Mouse (Mus musculus): ENCODE measurements around the gene Acer2. TPM values are rescaled to one million over a fixed set of nuclear protein-coding genes. Genes with fewer than 3 reads are reported as not detected.

Acer2 gene
- polyA plus RNA-seq, 1 experiment from 2014 or later, result 28.6 TPM

- no peaks in the 10 kb centered on the region for H3K36me3 ChIP-seq
- ATAC-seq (replicated peaks; ENCODE audit: insufficient number of reproducible peaks, insufficient read depth, low FRiP score, low read depth), result no peak
- no peak overlapping the region for H3K27ac ChIP-seq
- H3K9ac ChIP-seq, result no peak overlapping the region
- no peaks in the 10 kb centered on the region for H3K9me3 ChIP-seq (replicated peaks)
- H3K4me2 ChIP-seq, result no peak overlapping the region
- H3K4me3 ChIP-seq, result no peak overlapping the region
- no peaks in the 10 kb centered on the region for H3K27me3 ChIP-seq
- no peaks in the 10 kb centered on the region for H3K4me1 ChIP-seq (replicated peaks)
- 87% methylated on average over 3 of the region's 3 CpGs for WGBS
Observed at GRCm38 (mm10) chr4:86926997-86927396, 52.8 kb downstream of the Acer2 start.

GRCm38 (mm10) chr4:86930101-86930635 is 56.0 kb downstream of the Acer2 start:
- Histone ChIP-seq H3K4me3 (peak overlapping the region; percentile 54), H3K4me1 (replicated peaks) (no peaks in the 10 kb centered on the region), H3K27me3 (no peaks in the 10 kb centered on the region), H3K9me3 (replicated peaks) (no peaks in the 10 kb centered on the region), H3K27ac (no peak overlapping the region), H3K9ac (no peak overlapping the region), H3K4me2 (peak overlapping the region; percentile 74), H3K36me3 (no peaks in the 10 kb centered on the region)
- no peak for ATAC-seq (replicated peaks; ENCODE audit: insufficient number of reproducible peaks, insufficient read depth, low FRiP score, low read depth)
- WGBS, result 80% methylated on average over 7 of the region's 7 CpGs

- Histone ChIP-seq H3K36me3 (no peaks in the 10 kb centered on the region), H3K4me1 (replicated peaks) (no peaks in the 10 kb centered on the region), H3K9ac (peak overlapping the region; percentile 41), H3K27ac (0 out of 2 replicates have a peak overlapping the region, but pooled peaks have one; percentile 14), H3K9me3 (replicated peaks) (no peaks in the 10 kb centered on the region), H3K4me3 (peak overlapping the region; percentile 54), H3K27me3 (no peaks in the 10 kb centered on the region), H3K4me2 (peak overlapping the region; percentile 74)
- ATAC-seq (replicated peaks; ENCODE audit: insufficient number of reproducible peaks, insufficient read depth, low FRiP score, low read depth), result 0 out of 2 replicates have a peak, but pooled peaks have one; percentile 32
- WGBS, result 19% methylated on average over 33 of the region's 33 CpGs
Observed at GRCm38 (mm10) chr4:86930636-86931456, 56.6 kb downstream of the Acer2 start.

GRCm38 (mm10) chr4:86933026-86933425 is 58.8 kb downstream of the Acer2 start:
- no peak overlapping the region for H3K4me3 ChIP-seq
- H3K27me3 ChIP-seq, result no peaks in the 10 kb centered on the region
- ATAC-seq (replicated peaks; ENCODE audit: insufficient number of reproducible peaks, insufficient read depth, low FRiP score, low read depth), result no peak
- H3K9me3 ChIP-seq (replicated peaks), result no peaks in the 10 kb centered on the region
- H3K4me2 ChIP-seq, result no peak overlapping the region
- no peaks in the 10 kb centered on the region for H3K4me1 ChIP-seq (replicated peaks)
- H3K9ac ChIP-seq, result no peak overlapping the region
- no peak overlapping the region for H3K27ac ChIP-seq
- H3K36me3 ChIP-seq, result no peaks in the 10 kb centered on the region
- 82% methylated on average over 6 of the region's 6 CpGs for WGBS

GRCm38 (mm10) chr4:86936217-86936616 is 62.0 kb downstream of the Acer2 start:
- 93% methylated on average over 9 of the region's 9 CpGs for WGBS
- Histone ChIP-seq H3K4me3 (no peak overlapping the region), H3K36me3 (no peaks in the 10 kb centered on the region), H3K27ac (no peak overlapping the region), H3K9ac (no peak overlapping the region), H3K4me2 (no peak overlapping the region), H3K4me1 (replicated peaks) (no peaks in the 10 kb centered on the region), H3K9me3 (replicated peaks) (no peaks in the 10 kb centered on the region), H3K27me3 (no peaks in the 10 kb centered on the region)
- ATAC-seq (replicated peaks; ENCODE audit: insufficient number of reproducible peaks, insufficient read depth, low FRiP score, low read depth), result no peak

GRCm38 (mm10) chr4:86936706-86937105 is 62.5 kb downstream of the Acer2 start:
- no peak for ATAC-seq (replicated peaks; ENCODE audit: insufficient number of reproducible peaks, insufficient read depth, low FRiP score, low read depth)
- Histone ChIP-seq H3K9ac (no peak overlapping the region), H3K4me3 (no peak overlapping the region), H3K4me1 (replicated peaks) (no peaks in the 10 kb centered on the region), H3K27ac (no peak overlapping the region), H3K36me3 (no peaks in the 10 kb centered on the region), H3K27me3 (no peaks in the 10 kb centered on the region), H3K9me3 (replicated peaks) (no peaks in the 10 kb centered on the region), H3K4me2 (no peak overlapping the region)
- whole genome bisulfite sequencing, result 77% methylated on average over 3 of the region's 3 CpGs

- no peak overlapping the region for H3K4me2 ChIP-seq
- H3K9me3 ChIP-seq (replicated peaks), result no peaks in the 10 kb centered on the region
- H3K9ac ChIP-seq, result no peak overlapping the region
- H3K36me3 ChIP-seq, result no peaks in the 10 kb centered on the region
- no peaks in the 10 kb centered on the region for H3K27me3 ChIP-seq
- WGBS, result 77% methylated on average over 6 of the region's 6 CpGs
- ATAC-seq (replicated peaks; ENCODE audit: insufficient number of reproducible peaks, insufficient read depth, low FRiP score, low read depth), result no peak
- H3K27ac ChIP-seq, result no peak overlapping the region
- no peaks in the 10 kb centered on the region for H3K4me1 ChIP-seq (replicated peaks)
- H3K4me3 ChIP-seq, result no peak overlapping the region
Observed at GRCm38 (mm10) chr4:86942656-86943055, 68.5 kb downstream of the Acer2 start.

GRCm38 (mm10) chr4:86943296-86943695 is 69.1 kb downstream of the Acer2 start:
- Histone ChIP-seq H3K4me3 (no peak overlapping the region), H3K4me2 (no peak overlapping the region), H3K9ac (no peak overlapping the region), H3K4me1 (replicated peaks) (no peaks in the 10 kb centered on the region), H3K27me3 (no peaks in the 10 kb centered on the region), H3K36me3 (no peaks in the 10 kb centered on the region), H3K9me3 (replicated peaks) (no peaks in the 10 kb centered on the region), H3K27ac (no peak overlapping the region)
- no peak for ATAC-seq (replicated peaks; ENCODE audit: insufficient number of reproducible peaks, insufficient read depth, low FRiP score, low read depth)
- WGBS, result 58% methylated on average over 6 of the region's 6 CpGs

- no peaks in the 10 kb centered on the region for H3K36me3 ChIP-seq
- ATAC-seq (replicated peaks; ENCODE audit: insufficient number of reproducible peaks, insufficient read depth, low FRiP score, low read depth), result no peak
- no peaks in the 10 kb centered on the region for H3K4me1 ChIP-seq (replicated peaks)
- WGBS, result 88% methylated on average over 1 of the region's 1 CpGs
- H3K4me3 ChIP-seq, result no peak overlapping the region
- no peaks in the 10 kb centered on the region for H3K27me3 ChIP-seq
- H3K4me2 ChIP-seq, result no peak overlapping the region
- no peaks in the 10 kb centered on the region for H3K9me3 ChIP-seq (replicated peaks)
- H3K9ac ChIP-seq, result no peak overlapping the region
- no peak overlapping the region for H3K27ac ChIP-seq
Observed at GRCm38 (mm10) chr4:86948794-86949193, 74.6 kb downstream of the Acer2 start.

GRCm38 (mm10) chr4:86953519-86953918 is 79.3 kb downstream of the Acer2 start:
- Histone ChIP-seq H3K9ac (no peak overlapping the region), H3K4me3 (no peak overlapping the region), H3K9me3 (replicated peaks) (no peaks in the 10 kb centered on the region), H3K36me3 (no peaks in the 10 kb centered on the region), H3K4me1 (replicated peaks) (peaks cover 15% of the 10 kb centered on the region), H3K27ac (no peak overlapping the region), H3K27me3 (no peaks in the 10 kb centered on the region), H3K4me2 (no peak overlapping the region)
- 35% methylated on average over 5 of the region's 5 CpGs for WGBS
- ATAC-seq (replicated peaks; ENCODE audit: insufficient number of reproducible peaks, insufficient read depth, low FRiP score, low read depth), result no peak

GRCm38 (mm10) chr4:86955448-86955847 is 81.3 kb downstream of the Acer2 start:
- no peaks in the 10 kb centered on the region for H3K9me3 ChIP-seq (replicated peaks)
- ATAC-seq (replicated peaks; ENCODE audit: insufficient number of reproducible peaks, insufficient read depth, low FRiP score, low read depth), result peak; percentile 47; the same call in 1 of the 2 replicates
- H3K4me2 ChIP-seq, result no peak overlapping the region
- WGBS, result 25% methylated on average over 4 of the region's 4 CpGs
- H3K27me3 ChIP-seq, result no peaks in the 10 kb centered on the region
- H3K4me1 ChIP-seq (replicated peaks), result peaks cover 15% of the 10 kb centered on the region
- H3K4me3 ChIP-seq, result no peak overlapping the region
- no peaks in the 10 kb centered on the region for H3K36me3 ChIP-seq
- no peak overlapping the region for H3K9ac ChIP-seq
- peak overlapping the region; percentile 33; the same call in 1 of the 2 replicates for H3K27ac ChIP-seq
